Comparison of ENCODE assay signal across 24 mouse cellular contexts in the genomic region with DNA sequence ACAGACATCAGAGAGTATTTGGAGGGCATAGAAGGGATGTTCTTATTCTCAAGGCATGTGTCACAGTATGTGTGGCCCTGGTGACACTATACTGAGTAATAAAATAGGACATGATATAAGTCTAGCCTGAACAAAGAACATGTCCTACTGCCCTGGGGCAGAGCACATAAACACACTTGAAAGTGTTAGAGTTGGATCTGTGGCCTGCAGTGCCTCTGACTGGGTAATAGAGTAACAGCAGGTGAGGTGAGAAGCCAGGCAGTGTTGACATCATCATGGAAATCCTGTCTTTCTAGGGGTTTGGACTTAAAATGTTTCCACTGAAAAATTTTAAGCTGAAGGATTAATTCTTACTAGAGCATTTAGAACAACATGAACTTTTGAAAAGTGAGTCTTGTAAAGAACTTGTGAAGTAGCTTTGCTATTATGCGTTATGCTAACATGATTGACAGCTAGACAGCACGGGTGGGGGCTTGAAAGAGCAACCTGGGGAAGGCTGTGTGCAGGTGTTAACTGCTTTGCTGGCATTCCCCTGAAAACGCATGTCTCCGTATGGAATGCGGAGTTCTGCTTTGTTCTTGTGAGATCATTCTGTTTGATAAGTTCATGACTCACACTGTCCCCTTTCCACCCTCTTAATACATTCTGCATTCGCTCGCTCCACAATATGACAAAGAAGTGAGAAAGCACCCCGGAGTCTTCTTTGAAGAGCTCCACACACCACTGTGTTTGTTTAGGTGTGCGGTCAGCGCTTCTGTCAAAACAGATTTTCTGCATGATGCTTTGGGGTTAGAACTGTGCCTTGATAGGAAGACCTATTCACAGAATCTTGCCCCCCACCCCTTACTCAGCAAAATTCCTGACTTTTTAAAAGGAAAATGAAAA. TPM values are rescaled to one million over a fixed set of nuclear protein-coding genes. Genes with fewer than 3 reads are reported as not detected.
DNase-seq lines count a peak whose midpoint lies in the region; ATAC-seq and TF ChIP-seq lines count a peak whose summit lies in the region.
"Had no signal": no experiment of that assay in that cellular context is flagged by ENCODE, and none has a peak within 500 bp of the region (broad histone marks: within the 10 kb centered on the region; RNA-seq: fewer than 3 reads in every experiment).

No protein-coding gene starts in this region.

- DNase-seq in liver, postnatal 0 days = no peak
- DNase-seq in thymus, postnatal 14 days = peak; percentile 39
- DNase-seq in thymus, adult 18-20 months = no peak
- no peak for DNase-seq in MEL (ENCODE audit: low read depth, low spot score)
- peak; percentile 18 for DNase-seq in retina, postnatal 1 day
- no peak for DNase-seq in left cerebral cortex, postnatal 14 days (ENCODE audit: low spot score in 2 of 2)
- DNase-seq in ovary, postnatal 36 days (ENCODE audit: low spot score) = no peak
- DNase-seq: adrenal gland, postnatal 10 days; cerebellum, adult 8-10 months; cerebellum, postnatal 36 days; embryo, embryonic 11 days; gastrocnemius, postnatal 25 days; heart, adult 18-20 months; kidney, postnatal 36 days; layer of hippocampus, postnatal 36 days; lung, adult 2 months; lung, postnatal 14 days had no signal

- no peaks in the 10 kb centered on the region for H3K27me3 ChIP-seq in liver, postnatal 0 days (ENCODE audit: insufficient read depth, low read length)
- no peaks in the 10 kb centered on the region for H3K27me3 ChIP-seq in liver, embryonic 12.5 days (replicated peaks)
- H3K27me3 ChIP-seq in MEL (ENCODE audit: control insufficient read depth in 1 of 2, insufficient read depth in 2 of 2, low read length in 2 of 2) = no peaks in the 10 kb centered on the region
- H3K27me3 ChIP-seq: embryonic facial prominence, embryonic 15.5 days; limb, embryonic 12.5 days had no signal

- no peaks in the 10 kb centered on the region for H3K9me3 ChIP-seq in liver, postnatal 0 days (ENCODE audit: low read length)
- H3K9me3 ChIP-seq in liver, embryonic 12.5 days (replicated peaks) = no peaks in the 10 kb centered on the region
- H3K9me3 ChIP-seq in MEL (replicated peaks; ENCODE audit: insufficient read depth, low read length) = no peaks in the 10 kb centered on the region
- H3K9me3 ChIP-seq: embryonic facial prominence, embryonic 15.5 days; limb, embryonic 12.5 days had no signal

- TF ChIP-seq EP300 in liver, postnatal 0 days (IDR thresholded peaks at IDR 0.05; ENCODE audit: low read depth) = no peak
- no peak for TF ChIP-seq EP300 in MEL (IDR thresholded peaks at IDR 0.05; ENCODE audit: low read depth in 1 of 2, low read length in 2 of 2)

- TF ChIP-seq CTCF in liver, postnatal 0 days (IDR thresholded peaks at IDR 0.05; ENCODE audit: low read depth) = peak; percentile 38
- no peak; a peak in 1 of 6 replicates for TF ChIP-seq CTCF in MEL (IDR thresholded peaks at IDR 0.05 in 2 of 3, conservative IDR thresholded peaks at IDR 0.05 in 1 of 3; ENCODE audit: control insufficient read depth in 1 of 3, insufficient read depth in 1 of 3, low read depth in 2 of 3, low read length in 3 of 3, poor library complexity in 1 of 3, severe bottlenecking in 1 of 3)

- no peak for TF ChIP-seq POLR2A in MEL (IDR thresholded peaks at IDR 0.05; ENCODE audit: control insufficient read depth in 1 of 2, insufficient read depth in 1 of 2, low read depth in 1 of 2, low read length in 2 of 2, poor library complexity in 1 of 2)

- no peaks in the 10 kb centered on the region for H3K79me2 ChIP-seq in MEL (ENCODE audit: control insufficient read depth, insufficient read depth, low read length, poor library complexity)

- no peaks in the 10 kb centered on the region for H3K4me1 ChIP-seq in liver, postnatal 0 days (ENCODE audit: insufficient read depth)
- H3K4me1 ChIP-seq in liver, embryonic 12.5 days = no peaks in the 10 kb centered on the region
- H3K4me1 ChIP-seq in MEL (ENCODE audit: control insufficient read depth in 1 of 2, insufficient read depth in 2 of 2, low read length in 2 of 2) = no peaks in the 10 kb centered on the region; a peak in 1 of 4 replicates
- H3K4me1 ChIP-seq: embryonic facial prominence, embryonic 15.5 days; limb, embryonic 12.5 days had no signal

- ATAC-seq in liver, postnatal 0 days = no peak
- no peak for ATAC-seq in liver, embryonic 12.5 days
- ATAC-seq: forebrain, embryonic 14.5 days; intestine, embryonic 16.5 days had no signal

- peak; percentile 11; the same call in 1 of the 2 replicates for TF ChIP-seq RAD21 in MEL (IDR thresholded peaks at IDR 0.05; ENCODE audit: low read depth, low read length)

- H3K36me3 ChIP-seq in liver, postnatal 0 days (replicated peaks; ENCODE audit: insufficient read depth, low read length) = no peaks in the 10 kb centered on the region
- H3K36me3 ChIP-seq in liver, embryonic 12.5 days = no peaks in the 10 kb centered on the region
- H3K36me3 ChIP-seq in MEL (ENCODE audit: control insufficient read depth in 1 of 2, insufficient read depth in 2 of 2, low read length in 2 of 2) = no peaks in the 10 kb centered on the region
- H3K36me3 ChIP-seq: embryonic facial prominence, embryonic 15.5 days; limb, embryonic 12.5 days had no signal

- H3K4me3 ChIP-seq in liver, postnatal 0 days (ENCODE audit: low read depth, low read length) = no peak overlapping the region
- no peak overlapping the region for H3K4me3 ChIP-seq in liver, embryonic 12.5 days
- H3K4me3 ChIP-seq in MEL (ENCODE audit: control insufficient read depth in 1 of 2, insufficient read depth in 1 of 2, low read depth in 2 of 2, low read length in 2 of 2) = no peak overlapping the region
- H3K4me3 ChIP-seq: embryonic facial prominence, embryonic 15.5 days; limb, embryonic 12.5 days had no signal

- no peak overlapping the region for H3K27ac ChIP-seq in liver, postnatal 0 days (ENCODE audit: low read depth)
- no peak overlapping the region for H3K27ac ChIP-seq in liver, embryonic 12.5 days
- no peak overlapping the region for H3K27ac ChIP-seq in MEL (ENCODE audit: control insufficient read depth, low read depth, low read length)
- H3K27ac ChIP-seq: embryonic facial prominence, embryonic 15.5 days; hindbrain, embryonic 14.5 days; limb, embryonic 12.5 days had no signal

- H3K9ac ChIP-seq in liver, postnatal 0 days (replicated peaks) = no peak overlapping the region
- no peak overlapping the region for H3K9ac ChIP-seq in liver, embryonic 12.5 days
- H3K9ac ChIP-seq in MEL (ENCODE audit: control insufficient read depth, low read depth, low read length, poor library complexity, severe bottlenecking) = no peak overlapping the region
- H3K9ac ChIP-seq: embryonic facial prominence, embryonic 15.5 days; hindbrain, embryonic 14.5 days; limb, embryonic 12.5 days had no signal

- intact Hi-C loops in left cerebral cortex, postnatal 14 days (cut with DNase I) = no loop called here

- no peak overlapping the region for H3K4me2 ChIP-seq in liver, postnatal 0 days (ENCODE audit: low read depth, low read length)
- no peak overlapping the region for H3K4me2 ChIP-seq in liver, embryonic 12.5 days
- H3K4me2 ChIP-seq: embryonic facial prominence, embryonic 15.5 days; hindbrain, embryonic 14.5 days; limb, embryonic 12.5 days; liver, embryonic 11.5 days had no signal

- 58% methylated on average over 10 of the region's 10 CpGs for WGBS in liver, postnatal 0 days (ENCODE audit: insufficient replicate concordance)
- WGBS in liver, embryonic 12.5 days (ENCODE audit: insufficient replicate concordance) = 67% methylated on average over 10 of the region's 10 CpGs

TF ChIP-seq in MEL, 35 proteins besides CTCF, POLR2A, EP300 and RAD21:
- TF ChIP-seq GATA1 (IDR thresholded peaks at IDR 0.05; ENCODE audit: low read depth, low read length) (no peak), JUND (IDR thresholded peaks at IDR 0.05; ENCODE audit: low read depth, low read length) (no peak), MXI1 (IDR thresholded peaks at IDR 0.05; ENCODE audit: low read depth, low read length) (no peak), SMC3 (IDR thresholded peaks at IDR 0.05; ENCODE audit: low read depth, low read length) (no peak), HCFC1 (IDR thresholded peaks at IDR 0.05; ENCODE audit: low read depth, low read length) (no peak), USF2 (IDR thresholded peaks at IDR 0.05; ENCODE audit: borderline replicate concordance in 1 of 2, insufficient read depth in 1 of 2, low read depth in 1 of 2, low read length in 2 of 2) (no peak), MEF2A (IDR thresholded peaks at IDR 0.05; ENCODE audit: extremely low read depth, insufficient replicate concordance, low read depth, low read length, poor library complexity, severe bottlenecking) (no peak), ZNF384 (IDR thresholded peaks at IDR 0.05; ENCODE audit: low read depth, low read length) (no peak), POLR2AphosphoS2 (IDR thresholded peaks at IDR 0.05; ENCODE audit: low read length) (no peak), TBP (IDR thresholded peaks at IDR 0.05; ENCODE audit: low read depth, low read length) (no peak), POLR2AphosphoS5 (IDR thresholded peaks at IDR 0.05; ENCODE audit: borderline replicate concordance, low read depth, low read length) (no peak), MYC (IDR thresholded peaks at IDR 0.05; ENCODE audit: low read depth, low read length) (no peak), CHD2 (IDR thresholded peaks at IDR 0.05; ENCODE audit: low read length) (no peak), ZC3H11A (IDR thresholded peaks at IDR 0.05; ENCODE audit: low read depth, low read length) (no peak), NRF1 (IDR thresholded peaks at IDR 0.05; ENCODE audit: insufficient read depth, low read depth, low read length, poor library complexity, severe bottlenecking) (no peak)

RNA-seq across cellular contexts. Expression of gene Hbs1l, which starts 8.3 kb away (rescaled TPM):
- 45.4 and 50.9 TPM in 2 replicates for polyA plus RNA-seq in liver, postnatal 0 days (2015; fragmentation: Nextera tagmentation; extraction: Ambion mirVana)
- 89.2 and 89.3 TPM in 2 replicates for polyA plus RNA-seq in liver, embryonic 12.5 days (2016; fragmentation: Nextera tagmentation; extraction: Ambion mirVana)
- 115 and 133 TPM in 2 replicates for total RNA-seq in MEL (2012; rRNA removed)
- polyA plus RNA-seq in MEL (2012; ENCODE audit: insufficient read depth in 1 of 2, insufficient read length in 2 of 2, low read depth in 1 of 2, low replicate concordance in 2 of 2, missing spikeins in 1 of 2) = 100 to 1,000 TPM in 1 of 2 experiments, not detected in 1; 103 TPM
- 10 to 100 TPM; 72.9 to 79.2 TPM for total RNA-seq in left cerebral cortex, postnatal 14 days (2021)

Comparison
In these comparisons a context has a peak if more than half of its experiments do, and no peak if none do; other contexts are left out.
1. DNase-seq: peak in thymus, postnatal 14 days (single experiment) and retina, postnatal 1 day (single experiment); none in liver, postnatal 0 days (single experiment), thymus, adult 18-20 months (0 of 2), MEL (single experiment), left cerebral cortex, postnatal 14 days (0 of 2) and ovary, postnatal 36 days (single experiment).